Mouse (Mus musculus) intestine, embryonic 14.5 days (tissue): ENCODE measurements around the gene Sars. TPM values are rescaled to one million over a fixed set of nuclear protein-coding genes. Genes with fewer than 3 reads are reported as not detected.

Experiments used
- ATAC-seq: fragments of 200-750 bp; cut with Nextera tagmentation; replicated peaks from 2 replicates; pipeline ENCODE4 v1.8.0; 2017; ENCODE audit warnings: low read depth, moderate number of reproducible peaks, moderate TSS enrichment, moderate library complexity; ENCODE audit not compliant: low FRiP score, low TSS enrichment
- DNase-seq: peaks from one replicate; pipeline ENCODE4 v3.0.0-alpha.2; 2018; ENCODE audit warnings: low spot score
- H3K27ac ChIP-seq: fragments of 300-500 bp; sonication (generic); 2 replicates; pipeline ENCODE4 v1.5.1; 2014; ENCODE audit warnings: low read depth, mild to moderate bottlenecking, control low read depth
- H3K27me3 ChIP-seq: fragments of 300-500 bp; sonication (generic); replicated peaks from 2 replicates; pipeline ENCODE4 v1.6.1; 2014; ENCODE audit warnings: low read length, control low read depth; ENCODE audit not compliant: control insufficient read depth, insufficient read depth
- H3K36me3 ChIP-seq: fragments of 300-500 bp; sonication (generic); 2 replicates; pipeline ENCODE4 v1.6.1; 2014; ENCODE audit warnings: low read length, control low read depth; ENCODE audit not compliant: control insufficient read depth, insufficient read depth
- H3K4me1 ChIP-seq: fragments of 300-500 bp; sonication (generic); replicated peaks from 2 replicates; pipeline ENCODE4 v1.6.1; 2014; ENCODE audit warnings: low read length, control low read depth, mixed read lengths; ENCODE audit not compliant: control insufficient read depth, insufficient read depth
- H3K4me2 ChIP-seq: fragments of 300-500 bp; sonication (generic); 2 replicates; pipeline ENCODE4 v1.6.1; 2014; ENCODE audit warnings: low read length
- H3K4me3 ChIP-seq: fragments of 300-500 bp; sonication (generic); 2 replicates; pipeline ENCODE4 v1.5.1; 2014; ENCODE audit warnings: low read depth, low read length, control low read depth, mixed read lengths
- H3K9ac ChIP-seq: fragments of 300-500 bp; sonication (generic); 2 replicates; pipeline ENCODE4 v1.6.1; 2014; ENCODE audit warnings: mild to moderate bottlenecking, low read length
- H3K9me3 ChIP-seq: fragments of 300-500 bp; sonication (generic); 2 replicates; pipeline ENCODE4 v1.6.1; 2016; ENCODE audit warnings: low read length, control low read depth; ENCODE audit not compliant: control insufficient read depth
- WGBS: fragments of 180-500 bp; shearing (Covaris S2); extraction: QIAGEN DNeasy Blood & Tissue Kit; methylation state at CpG from one replicate; pipeline ENCODE4 v1.1.7; 2014; 5-methylcytosine and 5-hydroxymethylcytosine counted together
- polyA plus RNA-seq: library from polyadenylated mRNA; unstranded; fragments of >200 nt; fragmentation: Nextera tagmentation; extraction: Ambion mirVana; gene quantifications from 2 replicates; pipeline ENCODE4 v1.2.1, GENCODE M21; 2014

Sars gene
- polyA plus RNA-seq, 1 experiment from 2014 or later = 136 TPM

DNA sequence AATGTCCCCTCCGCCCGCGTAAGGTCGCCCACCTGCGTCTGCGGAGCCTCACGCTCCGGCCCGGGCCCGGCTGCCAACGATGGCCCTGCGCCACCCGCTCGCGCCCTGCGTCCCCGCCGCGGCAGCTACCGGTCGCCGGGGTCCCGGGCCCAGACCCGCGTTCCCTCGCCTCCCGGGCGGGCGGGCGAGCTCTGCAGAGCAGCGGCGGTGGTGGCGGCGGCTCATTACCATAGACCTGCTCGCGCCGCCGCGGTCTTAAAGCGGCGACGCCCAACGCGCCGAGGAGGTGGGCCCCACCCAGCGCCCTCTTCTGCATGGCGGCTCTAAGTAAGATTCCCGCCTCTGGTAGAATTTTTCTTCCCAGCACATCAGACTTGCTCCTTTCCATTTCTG, 29.2 kb downstream of the Sars start:
- Histone ChIP-seq H3K9ac (peak overlapping the region; percentile 63), H3K4me2 (peak overlapping the region; percentile 98), H3K4me3 (peak overlapping the region; percentile 58), H3K27me3 (peaks cover 9% of the 10 kb centered on the region), H3K9me3 (peaks cover 14% of the 10 kb centered on the region; the same call in 1 of the 2 replicates), H3K36me3 (0 out of 2 replicates have a peak, but pooled peaks cover 12% of the 10 kb centered on the region), H3K4me1 (peaks cover 5% of the 10 kb centered on the region), H3K27ac (peak overlapping the region; percentile 16; the same call in 1 of the 2 replicates)
- DNase-seq = peak; percentile 88
- under 1% methylated on average over 48 of the region's 48 CpGs for WGBS
- peak; percentile 80 for ATAC-seq

DNA sequence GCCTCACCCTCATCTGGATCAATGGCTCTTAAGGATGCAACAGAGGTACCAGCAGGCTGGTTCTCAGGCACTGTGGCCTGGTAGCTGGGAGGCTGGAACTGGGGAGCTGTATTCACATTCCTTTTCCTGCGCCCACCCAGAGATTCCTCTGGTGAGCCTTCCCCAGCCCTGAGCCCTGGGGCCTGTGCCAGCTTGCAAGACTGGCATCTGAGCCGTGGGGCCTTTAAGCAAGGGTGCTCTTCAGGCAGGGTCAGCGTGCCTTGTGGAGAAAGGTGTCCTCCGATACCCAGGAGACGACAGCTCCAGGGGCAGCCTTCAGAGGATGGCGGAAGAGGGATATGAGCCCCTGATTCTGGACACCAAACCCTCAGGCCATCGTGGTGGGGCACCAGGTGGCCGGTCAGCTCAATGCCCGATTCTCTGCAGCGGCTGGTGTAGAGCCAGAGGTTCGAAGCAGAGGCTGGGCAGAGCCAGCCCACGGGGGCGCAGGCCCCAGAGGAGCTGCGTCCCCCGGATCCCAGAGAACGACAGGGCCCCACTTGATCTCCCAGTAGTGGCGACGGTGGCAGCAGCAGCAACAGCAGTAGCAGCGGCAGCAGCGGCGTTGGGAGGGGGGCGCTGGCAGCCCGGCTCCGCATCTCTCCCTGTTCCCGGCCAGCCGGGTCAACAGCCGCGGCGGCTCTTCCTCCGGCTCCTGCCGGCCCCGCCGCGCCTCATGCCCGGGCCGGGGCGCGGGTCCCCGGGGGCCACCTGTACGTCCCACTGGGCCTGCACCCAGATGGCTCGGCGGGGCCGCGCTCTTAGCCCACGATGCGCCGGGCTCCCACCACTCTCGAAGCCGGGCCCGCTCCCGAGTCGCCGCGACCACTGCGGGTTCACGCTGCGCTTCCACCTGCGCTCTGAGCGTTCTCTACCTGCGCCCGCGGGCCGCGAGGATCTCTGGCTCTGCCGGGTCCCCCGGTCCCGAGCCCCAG, 29.9 kb downstream of the Sars start, which contains the start of gene Celsr2:
Gene Celsr2 (minus strand): TSS at position 696 of the 974 bp plus-strand sequence.
- H3K9ac ChIP-seq = peak within 1 kb of the TSS; percentile 63
- peaks cover 14% of the 10 kb centered on the region; the same call in 1 of the 2 replicates for H3K9me3 ChIP-seq
- peak; percentile 85 for DNase-seq
- peaks cover 7% of the 10 kb centered on the region for H3K4me1 ChIP-seq
- H3K4me3 ChIP-seq = peak within 1 kb of the TSS; percentile 58
- peak; percentile 29; the same call in 1 of the 2 replicates for ATAC-seq
- H3K27me3 ChIP-seq = peaks cover 9% of the 10 kb centered on the region
- H3K27ac ChIP-seq = peak within 1 kb of the TSS; percentile 16; the same call in 1 of the 2 replicates
- WGBS = 14% methylated on average over 31 of the region's 67 CpGs
- 0 out of 2 replicates have a peak, but pooled peaks cover 12% of the 10 kb centered on the region for H3K36me3 ChIP-seq
- H3K4me2 ChIP-seq = peak within 1 kb of the TSS; percentile 98

DNA sequence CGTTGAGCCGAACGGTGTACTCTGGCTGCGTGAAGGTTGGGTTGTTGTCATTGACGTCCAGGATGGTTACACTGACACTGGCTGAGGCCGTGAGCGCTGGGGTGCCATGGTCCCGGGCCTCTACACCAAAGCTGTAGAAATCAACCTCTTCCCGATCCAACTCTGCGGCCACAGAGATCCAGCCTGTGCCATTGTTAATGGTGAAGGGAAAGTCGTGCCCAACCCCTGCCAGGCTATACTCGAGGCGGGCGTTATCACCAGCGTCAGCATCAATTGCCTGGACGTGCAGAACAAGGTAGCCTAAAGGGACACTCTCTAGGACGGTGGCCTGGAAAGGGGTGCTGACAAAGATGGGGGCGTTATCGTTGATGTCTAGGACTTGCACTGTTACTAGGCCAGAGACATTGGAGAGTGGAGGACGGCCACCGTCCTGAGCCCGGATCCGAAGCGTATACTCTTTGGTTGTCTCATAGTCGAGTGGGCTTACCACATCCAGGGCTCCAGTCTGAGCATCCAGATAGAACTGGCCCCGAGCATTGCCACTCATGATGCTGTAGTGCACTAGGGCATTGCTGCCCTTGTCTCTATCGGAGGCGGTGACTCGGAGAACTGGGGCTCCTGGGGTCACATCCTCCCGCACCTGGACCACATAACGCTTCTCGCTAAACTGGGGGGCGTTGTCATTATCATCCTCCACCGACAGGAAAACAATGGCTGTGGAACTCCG, 31.2 kb downstream of the Sars start:
- no peak overlapping the region for H3K4me2 ChIP-seq
- H3K9me3 ChIP-seq = peaks cover 14% of the 10 kb centered on the region; the same call in 1 of the 2 replicates
- no peak overlapping the region for H3K27ac ChIP-seq
- DNase-seq (no peak), ATAC-seq (no peak)
- 97% methylated on average over 35 of the region's 35 CpGs for WGBS
- H3K36me3 ChIP-seq = 0 out of 2 replicates have a peak, but pooled peaks cover 12% of the 10 kb centered on the region
- H3K27me3 ChIP-seq = peaks cover 9% of the 10 kb centered on the region
- no peak overlapping the region for H3K4me3 ChIP-seq
- H3K9ac ChIP-seq = no peak overlapping the region
- H3K4me1 ChIP-seq = peaks cover 10% of the 10 kb centered on the region

DNA sequence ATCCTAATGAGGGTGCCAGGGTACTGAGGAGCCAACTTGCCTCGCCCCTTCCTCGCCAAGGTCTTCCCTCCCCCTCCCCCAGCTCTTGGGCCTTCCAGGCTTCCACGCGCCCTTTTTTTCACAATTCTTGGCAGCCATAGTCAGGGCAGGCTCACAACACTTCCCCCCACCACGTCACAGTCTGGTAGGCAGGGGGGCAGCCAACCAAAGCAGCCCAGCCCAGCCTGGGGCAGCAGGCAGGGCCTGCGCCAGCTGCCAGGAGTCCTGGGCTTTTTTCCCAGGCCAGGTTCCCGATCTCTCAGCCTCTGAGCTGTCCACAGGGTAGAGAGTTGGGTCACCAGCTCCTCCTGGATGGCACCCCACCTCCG, 33.3 kb downstream of the Sars start:
- WGBS = 71% methylated on average over 8 of the region's 8 CpGs
- Histone ChIP-seq H3K4me2 (no peak overlapping the region), H3K9ac (no peak overlapping the region), H3K27me3 (peaks cover 6% of the 10 kb centered on the region), H3K4me1 (peaks cover 10% of the 10 kb centered on the region), H3K36me3 (0 out of 2 replicates have a peak, but pooled peaks cover 12% of the 10 kb centered on the region), H3K9me3 (peaks cover 14% of the 10 kb centered on the region; the same call in 1 of the 2 replicates), H3K27ac (0 out of 2 replicates have a peak overlapping the region, but pooled peaks have one; percentile 5), H3K4me3 (no peak overlapping the region)
- DNase-seq (no peak), ATAC-seq (no peak)

DNA sequence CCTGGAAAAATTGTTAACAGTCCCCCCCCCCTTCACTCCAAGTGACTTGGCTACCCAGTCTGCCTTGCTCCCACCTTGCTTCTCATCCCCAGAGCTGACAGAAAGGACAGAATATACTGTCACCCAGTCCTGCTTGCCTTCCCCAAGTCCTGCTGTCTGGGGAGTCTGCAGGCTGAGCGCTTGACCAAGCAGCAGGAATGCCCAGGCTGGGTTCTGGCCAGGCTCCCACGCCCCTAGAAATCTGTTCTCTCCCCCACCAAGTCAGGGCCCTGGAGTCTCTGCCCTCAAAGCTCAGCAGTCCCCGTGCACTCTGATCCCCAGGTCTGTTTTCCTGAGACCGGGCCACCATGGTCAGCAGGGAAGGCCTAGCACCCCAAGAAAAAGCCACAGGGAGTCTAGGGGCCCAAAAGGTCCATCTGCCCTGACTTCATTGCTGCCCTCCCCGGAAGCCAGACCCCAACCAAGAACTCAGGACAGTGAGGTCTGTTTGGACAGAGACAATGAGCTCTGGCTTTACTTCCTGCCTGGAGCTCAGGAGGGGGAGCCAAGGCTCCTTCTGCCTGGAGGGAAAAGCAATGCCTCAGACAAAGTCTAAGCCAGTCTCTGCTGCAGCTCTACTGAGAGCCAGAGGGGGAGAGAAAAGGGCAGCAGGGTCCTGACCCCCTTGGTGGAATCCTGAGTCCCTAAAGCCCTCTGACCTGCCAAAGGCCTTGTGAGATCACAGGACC, 33.8 kb downstream of the Sars start:
- Histone ChIP-seq H3K4me2 (no peak overlapping the region), H3K4me1 (peaks cover 10% of the 10 kb centered on the region), H3K36me3 (0 out of 2 replicates have a peak, but pooled peaks cover 17% of the 10 kb centered on the region), H3K4me3 (no peak overlapping the region), H3K27ac (0 out of 2 replicates have a peak overlapping the region, but pooled peaks have one; percentile 5), H3K9ac (no peak overlapping the region), H3K27me3 (peaks cover under 1% of the 10 kb centered on the region), H3K9me3 (peaks cover 14% of the 10 kb centered on the region; the same call in 1 of the 2 replicates)
- DNase-seq (no peak), ATAC-seq (no peak)
- 58% methylated on average over 5 of the region's 5 CpGs for WGBS

DNA sequence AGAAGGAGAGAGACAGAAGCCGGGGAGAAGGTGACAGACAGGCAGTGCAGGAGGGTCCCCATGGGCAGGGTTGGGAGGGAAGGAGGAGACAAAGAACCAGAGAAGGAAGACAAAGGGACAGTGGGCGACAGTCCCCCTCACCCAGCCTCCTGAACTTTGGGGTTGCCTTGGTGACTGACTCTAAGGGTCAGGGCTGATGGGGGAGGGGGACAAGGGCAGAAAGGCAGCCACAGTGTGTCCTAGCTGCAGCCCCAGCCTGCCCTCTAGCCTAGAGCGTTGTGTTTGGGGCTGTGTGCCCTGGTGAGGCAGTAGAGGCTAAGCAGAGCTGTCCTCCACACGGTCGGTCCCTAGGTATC, 34.7 kb downstream of the Sars start:
- Histone ChIP-seq H3K27me3 (no peaks in the 10 kb centered on the region), H3K4me3 (no peak overlapping the region), H3K9me3 (peaks cover 14% of the 10 kb centered on the region; the same call in 1 of the 2 replicates), H3K4me1 (peaks cover 10% of the 10 kb centered on the region), H3K4me2 (no peak overlapping the region), H3K36me3 (0 out of 2 replicates have a peak, but pooled peaks cover 18% of the 10 kb centered on the region), H3K27ac (no peak overlapping the region), H3K9ac (no peak overlapping the region)
- no peak for DNase-seq
- 29% methylated on average over 5 of the region's 5 CpGs for WGBS
- no peak for ATAC-seq

DNA sequence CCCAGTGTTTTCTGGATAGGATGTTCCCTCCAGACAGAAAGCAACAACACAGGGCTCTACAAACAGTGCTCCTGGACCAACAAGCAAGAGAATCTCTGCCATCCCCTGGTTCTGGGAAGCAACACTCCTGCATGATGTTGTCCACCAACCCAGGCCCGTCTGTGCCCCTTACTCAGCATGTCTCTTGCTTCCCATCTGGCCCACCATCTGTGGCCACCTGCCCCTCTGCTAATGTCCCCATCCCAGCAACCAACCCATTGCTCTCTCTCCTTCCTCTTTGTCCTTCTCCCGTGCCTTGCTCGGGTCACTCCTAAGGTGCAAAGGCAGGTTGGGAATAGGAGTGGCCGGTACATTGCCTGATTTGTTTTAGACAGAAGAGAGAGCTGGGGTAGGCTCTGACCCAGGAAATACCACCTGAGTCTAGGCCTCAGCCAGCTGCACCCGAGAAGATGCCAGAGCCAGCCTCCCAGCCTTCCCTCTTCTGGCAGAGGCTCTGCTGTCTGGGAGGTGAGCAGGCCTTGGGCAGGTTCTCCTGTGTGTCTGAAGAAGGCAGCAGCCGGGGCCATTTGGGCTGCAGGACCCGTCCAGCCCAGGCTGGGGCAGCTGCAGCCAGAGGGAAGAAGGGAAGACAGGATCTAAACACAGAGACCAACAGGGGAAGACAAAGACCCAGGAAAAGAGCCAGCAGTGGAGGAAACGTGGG, 35.2 kb downstream of the Sars start:
- no peak for ATAC-seq
- Histone ChIP-seq H3K9me3 (peaks cover 14% of the 10 kb centered on the region; the same call in 1 of the 2 replicates), H3K4me2 (no peak overlapping the region), H3K27ac (no peak overlapping the region), H3K4me3 (no peak overlapping the region), H3K36me3 (0 out of 2 replicates have a peak, but pooled peaks cover 18% of the 10 kb centered on the region), H3K4me1 (0 out of 2 replicates have a peak, but pooled peaks cover 6% of the 10 kb centered on the region), H3K27me3 (no peaks in the 10 kb centered on the region), H3K9ac (no peak overlapping the region)
- no peak for DNase-seq
- 54% methylated on average over 8 of the region's 8 CpGs for WGBS
